Mouse (Mus musculus): ENCODE measurements around the gene Trit1. TPM values are rescaled to one million over a fixed set of nuclear protein-coding genes. Genes with fewer than 3 reads are reported as not detected.
"Not testable (repeated sequence)": the region's sequence is repeated elsewhere in the genome, so short reads cannot be mapped to it uniquely, and the experiment has no call there.

The Trit1 gene
- polyA plus RNA-seq, 1 experiment from 2014 or later, result 18.1 TPM

DNA sequence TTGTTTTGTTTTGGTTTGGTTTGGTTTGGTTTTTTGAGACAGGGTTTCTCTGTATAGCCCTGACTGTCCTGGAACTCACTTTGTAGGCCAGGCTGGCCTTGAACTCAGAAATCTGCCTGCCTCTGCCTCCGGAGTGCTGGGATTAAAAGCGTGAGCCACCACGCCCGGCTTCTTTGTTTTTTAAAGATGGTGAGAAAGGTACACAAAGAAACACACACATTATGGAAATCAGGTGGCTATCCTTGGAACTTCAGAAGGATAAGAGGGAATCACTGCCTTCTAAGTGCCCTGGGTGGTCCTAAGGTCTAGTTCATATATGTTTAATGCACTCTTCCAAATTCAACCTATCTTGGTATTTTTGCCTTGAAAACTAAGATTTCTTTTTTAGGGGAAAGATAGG is 3.9 kb upstream of the Trit1 start:
- H3K9me3 ChIP-seq (ENCODE audit: low read length); H3K36me3 ChIP-seq (ENCODE audit: insufficient read depth, low read length); H3K4me1 ChIP-seq (ENCODE audit: insufficient read depth, low read length); ATAC-seq (ENCODE audit: low FRiP score, low TSS enrichment); H3K27me3 ChIP-seq (ENCODE audit: insufficient read depth, low read length); H3K27ac ChIP-seq (ENCODE audit: low read length); H3K4me2 ChIP-seq (replicated peaks; ENCODE audit: low read depth, low read length); H3K9ac ChIP-seq (replicated peaks; ENCODE audit: low read length); H3K4me3 ChIP-seq (ENCODE audit: low read length): not testable (repeated sequence)
- 85% methylated on average over 4 of the region's 4 CpGs for WGBS

DNA sequence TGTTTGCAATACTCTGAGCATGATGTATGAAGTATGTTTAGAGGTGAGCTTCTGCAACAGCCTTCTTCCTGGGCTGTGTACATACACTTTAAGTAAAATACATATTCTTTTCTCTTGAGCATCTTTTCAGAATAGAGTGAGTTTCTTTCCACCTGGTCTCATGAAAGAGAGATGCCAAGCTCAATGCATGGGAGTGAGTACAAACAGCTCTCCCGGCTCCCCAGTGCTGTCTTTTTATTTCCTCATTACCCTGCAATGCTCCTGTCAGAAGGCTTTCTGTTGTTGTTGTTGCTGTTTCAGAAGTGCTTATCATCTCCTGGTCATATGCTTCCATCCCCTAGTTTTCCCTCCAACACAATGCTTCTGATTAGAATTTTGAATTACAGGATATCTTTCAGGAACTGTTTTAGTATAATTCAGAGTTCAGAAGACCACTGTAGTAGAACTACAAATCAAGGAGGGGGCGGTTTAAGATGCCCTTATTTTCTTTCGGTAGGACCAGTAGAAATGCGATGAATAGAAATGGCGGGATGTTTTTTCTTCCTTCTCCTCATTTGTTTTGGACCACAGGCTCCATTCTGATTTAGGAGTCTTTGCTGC is 3.0 kb upstream of the Trit1 start:
- 53% methylated on average over 5 of the region's 5 CpGs for WGBS
- Histone ChIP-seq H3K9me3 (ENCODE audit: low read length) (no peaks in the 10 kb centered on the region), H3K4me3 (ENCODE audit: low read length) (no peak overlapping the region), H3K27ac (ENCODE audit: low read length) (no peak overlapping the region), H3K36me3 (ENCODE audit: insufficient read depth, low read length) (no peaks in the 10 kb centered on the region), H3K4me2 (replicated peaks; ENCODE audit: low read depth, low read length) (no peak overlapping the region), H3K4me1 (ENCODE audit: insufficient read depth, low read length) (peaks cover 18% of the 10 kb centered on the region), H3K9ac (replicated peaks; ENCODE audit: low read length) (no peak overlapping the region), H3K27me3 (ENCODE audit: insufficient read depth, low read length) (no peaks in the 10 kb centered on the region)
- ATAC-seq (ENCODE audit: low FRiP score, low TSS enrichment), result no peak

DNA sequence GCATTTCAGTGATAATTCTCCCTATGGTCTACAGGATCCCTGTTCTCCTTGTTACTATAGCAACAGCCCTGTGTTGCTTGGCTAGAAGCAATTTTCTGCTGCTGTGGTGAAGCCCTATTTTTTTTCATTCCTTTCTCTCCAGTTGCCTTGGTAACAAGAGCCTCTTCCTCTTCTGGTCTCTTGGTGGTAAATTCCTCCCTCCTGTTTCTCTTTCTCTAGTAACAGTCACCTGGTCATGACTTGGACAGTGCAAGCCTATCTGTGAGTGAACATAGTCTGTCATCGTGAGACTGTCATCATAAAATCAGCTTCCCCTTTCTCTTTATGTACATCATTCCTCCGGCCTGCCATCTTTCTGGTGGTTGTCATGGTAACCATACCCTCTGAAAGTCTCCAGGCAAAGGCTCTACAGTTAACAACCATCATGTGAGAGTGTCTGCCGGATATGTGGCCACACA is 2.4 kb upstream of the Trit1 start:
- Histone ChIP-seq H3K27ac (ENCODE audit: low read length) (no peak overlapping the region), H3K4me1 (ENCODE audit: insufficient read depth, low read length) (peaks cover 20% of the 10 kb centered on the region), H3K36me3 (ENCODE audit: insufficient read depth, low read length) (no peaks in the 10 kb centered on the region), H3K9ac (replicated peaks; ENCODE audit: low read length) (no peak overlapping the region), H3K27me3 (ENCODE audit: insufficient read depth, low read length) (no peaks in the 10 kb centered on the region), H3K4me2 (replicated peaks; ENCODE audit: low read depth, low read length) (no peak overlapping the region), H3K9me3 (ENCODE audit: low read length) (no peaks in the 10 kb centered on the region), H3K4me3 (ENCODE audit: low read length) (no peak overlapping the region)
- WGBS, result 67% methylated on average over 3 of the region's 3 CpGs
- no peak for ATAC-seq (ENCODE audit: low FRiP score, low TSS enrichment)

DNA sequence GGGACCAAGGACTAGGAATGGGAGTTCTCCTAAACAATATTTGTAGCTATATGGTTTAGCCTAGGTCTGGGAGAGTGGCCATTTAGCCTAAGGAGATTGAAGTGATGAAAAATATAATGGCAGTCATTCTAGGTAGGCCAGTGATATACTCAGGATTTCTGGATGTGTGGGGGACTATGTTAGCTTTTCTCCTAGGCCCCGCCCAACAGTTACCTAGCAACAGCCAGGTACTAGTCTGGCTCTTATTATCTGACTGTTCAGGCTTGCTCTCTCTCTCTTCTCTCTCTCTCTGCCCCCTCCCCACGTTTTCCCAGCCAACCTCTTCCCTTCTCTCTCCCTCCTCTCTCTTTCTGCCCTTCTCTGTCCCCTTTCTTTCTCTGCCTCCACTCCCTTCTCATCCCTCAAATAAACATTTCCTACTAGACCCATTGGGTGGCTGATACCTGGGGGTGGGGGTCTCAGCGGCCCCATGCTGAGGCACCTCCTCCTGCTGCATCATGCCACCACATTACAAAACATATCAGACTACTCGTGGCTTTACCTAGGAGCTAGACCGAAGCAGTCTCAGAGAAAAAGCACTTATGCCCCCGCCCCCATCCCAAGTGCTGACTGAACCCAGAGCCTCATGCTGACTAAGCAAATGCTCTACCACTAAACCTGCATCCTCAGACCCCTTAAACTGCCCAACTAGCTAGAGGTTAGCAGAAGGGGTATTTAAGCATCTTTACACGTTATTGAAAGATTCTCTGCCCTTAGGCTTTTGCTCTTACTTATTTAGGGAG is 1.7 kb upstream of the Trit1 start:
- Histone ChIP-seq H3K27ac (ENCODE audit: low read length) (no peak overlapping the region), H3K4me2 (replicated peaks; ENCODE audit: low read depth, low read length) (no peak overlapping the region), H3K9me3 (ENCODE audit: low read length) (no peaks in the 10 kb centered on the region), H3K9ac (replicated peaks; ENCODE audit: low read length) (no peak overlapping the region), H3K4me3 (ENCODE audit: low read length) (no peak overlapping the region), H3K4me1 (ENCODE audit: insufficient read depth, low read length) (peaks cover 22% of the 10 kb centered on the region), H3K27me3 (ENCODE audit: insufficient read depth, low read length) (no peaks in the 10 kb centered on the region), H3K36me3 (ENCODE audit: insufficient read depth, low read length) (peaks cover under 1% of the 10 kb centered on the region; the same call in 1 of the 2 replicates)
- WGBS, result 53% methylated on average over 7 of the region's 7 CpGs
- ATAC-seq (ENCODE audit: low FRiP score, low TSS enrichment), result no peak

DNA sequence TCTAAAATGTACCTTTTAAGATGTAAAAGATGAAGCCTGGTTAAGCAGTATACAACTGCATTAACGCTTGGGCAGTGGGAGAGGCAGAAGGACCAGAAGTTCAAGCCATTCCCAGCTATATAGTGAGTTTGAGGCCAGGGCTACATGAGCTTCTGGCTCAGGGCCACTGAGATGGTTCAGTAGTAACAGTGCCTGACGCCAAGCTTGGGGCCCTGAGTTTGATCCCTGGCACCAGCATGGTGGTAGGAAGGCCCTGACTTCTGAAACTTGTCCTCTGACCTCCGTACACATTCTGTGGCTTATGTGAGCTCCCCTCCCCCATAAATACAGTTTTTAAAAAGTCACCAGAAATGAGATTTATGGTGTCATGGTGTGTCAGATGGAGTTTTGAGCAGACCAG is 5.2 kb downstream of the Trit1 start:
- no peaks in the 10 kb centered on the region for H3K9me3 ChIP-seq (ENCODE audit: low read length)
- no peak overlapping the region for H3K4me2 ChIP-seq (replicated peaks; ENCODE audit: low read depth, low read length)
- no peak overlapping the region for H3K9ac ChIP-seq (replicated peaks; ENCODE audit: low read length)
- no peak for ATAC-seq (ENCODE audit: low FRiP score, low TSS enrichment)
- no peak overlapping the region for H3K27ac ChIP-seq (ENCODE audit: low read length)
- H3K27me3 ChIP-seq (ENCODE audit: insufficient read depth, low read length), result no peaks in the 10 kb centered on the region
- WGBS, result 86% methylated on average over 3 of the region's 3 CpGs
- no peak overlapping the region for H3K4me3 ChIP-seq (ENCODE audit: low read length)
- peaks cover 21% of the 10 kb centered on the region for H3K36me3 ChIP-seq (ENCODE audit: insufficient read depth, low read length)
- H3K4me1 ChIP-seq (ENCODE audit: insufficient read depth, low read length), result peaks cover 17% of the 10 kb centered on the region

DNA sequence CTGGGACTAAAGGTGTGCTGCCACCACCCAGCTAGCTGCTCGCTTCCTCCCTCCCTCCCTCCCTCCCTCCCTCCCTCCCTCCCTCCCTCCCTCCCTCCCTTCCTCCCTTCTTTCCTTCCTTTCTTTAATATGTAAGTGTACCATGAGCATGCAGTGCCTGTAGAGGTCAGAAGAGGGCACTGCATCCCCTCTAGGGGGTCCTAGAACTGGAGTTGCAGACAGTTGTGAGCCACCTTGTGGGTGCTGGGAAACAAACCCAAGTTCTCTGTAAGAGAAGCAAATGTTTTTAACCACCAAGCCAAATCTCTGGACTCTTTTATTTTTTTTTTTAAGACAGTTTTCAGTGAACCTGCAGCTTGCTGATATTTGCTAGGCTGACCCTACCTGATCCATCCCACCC is 6.5 kb downstream of the Trit1 start:
- Histone ChIP-seq H3K4me1 (ENCODE audit: insufficient read depth, low read length) (peaks cover 10% of the 10 kb centered on the region; the same call in 1 of the 2 replicates), H3K27me3 (ENCODE audit: insufficient read depth, low read length) (no peaks in the 10 kb centered on the region), H3K27ac (ENCODE audit: low read length) (no peak overlapping the region), H3K36me3 (ENCODE audit: insufficient read depth, low read length) (peaks cover 23% of the 10 kb centered on the region), H3K9me3 (ENCODE audit: low read length) (no peaks in the 10 kb centered on the region), H3K9ac (replicated peaks; ENCODE audit: low read length) (no peak overlapping the region), H3K4me2 (replicated peaks; ENCODE audit: low read depth, low read length) (no peak overlapping the region), H3K4me3 (ENCODE audit: low read length) (no peak overlapping the region)
- no peak for ATAC-seq (ENCODE audit: low FRiP score, low TSS enrichment)
- 100% methylated on average over 1 of the region's 1 CpGs for WGBS

DNA sequence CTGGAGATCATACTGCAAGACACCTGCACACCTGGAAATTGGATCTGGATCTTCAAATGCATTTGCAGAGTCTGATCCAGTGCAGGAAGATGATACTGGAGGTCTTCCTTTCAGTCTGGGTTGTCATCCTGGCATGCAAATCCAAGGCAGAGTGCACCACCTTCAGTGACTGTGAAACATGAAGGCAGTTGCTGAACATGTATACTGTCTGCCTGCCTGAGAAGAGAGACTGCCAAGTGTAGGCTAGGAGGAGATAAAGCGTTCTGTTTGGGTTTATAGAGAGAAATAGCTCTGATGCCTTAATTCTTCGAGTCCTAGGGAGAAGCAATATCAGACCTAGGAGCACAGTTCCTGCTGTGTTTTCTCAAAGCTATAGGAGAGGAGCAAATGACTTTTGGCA is 9.0 kb downstream of the Trit1 start:
- peaks cover 25% of the 10 kb centered on the region for H3K36me3 ChIP-seq (ENCODE audit: insufficient read depth, low read length)
- WGBS, result 88% methylated on average over 2 of the region's 2 CpGs

DNA sequence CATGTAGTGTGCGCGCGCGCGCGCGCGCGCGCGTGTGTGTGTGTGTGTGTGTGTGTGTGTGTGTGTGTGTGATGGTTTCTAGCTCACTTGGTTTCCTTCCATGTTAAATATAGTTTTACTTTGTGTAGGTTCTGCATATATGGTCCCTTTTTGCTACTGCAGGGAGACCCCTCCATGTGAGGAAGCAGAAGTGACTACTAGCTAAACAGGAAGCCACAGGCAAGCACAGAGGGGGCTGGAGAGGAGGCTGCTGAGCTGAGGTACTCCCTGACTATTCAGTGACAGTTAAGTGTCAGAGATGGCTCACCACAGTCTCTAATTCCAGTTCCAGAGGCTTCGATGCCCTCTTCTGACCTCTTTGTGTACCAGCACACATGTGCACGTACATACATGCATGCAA is 9.8 kb downstream of the Trit1 start:
- Histone ChIP-seq H3K27ac (ENCODE audit: low read length) (no peak overlapping the region), H3K36me3 (ENCODE audit: insufficient read depth, low read length) (peaks cover 25% of the 10 kb centered on the region), H3K9me3 (ENCODE audit: low read length) (no peaks in the 10 kb centered on the region), H3K4me3 (ENCODE audit: low read length) (no peak overlapping the region), H3K27me3 (ENCODE audit: insufficient read depth, low read length) (no peaks in the 10 kb centered on the region), H3K4me2 (replicated peaks; ENCODE audit: low read depth, low read length) (no peak overlapping the region), H3K9ac (replicated peaks; ENCODE audit: low read length) (no peak overlapping the region), H3K4me1 (ENCODE audit: insufficient read depth, low read length) (no peaks in the 10 kb centered on the region)
- 92% methylated on average over 13 of the region's 13 CpGs for WGBS
- no peak for ATAC-seq (ENCODE audit: low FRiP score, low TSS enrichment)

More for the DNA sequence above, 9.0 kb downstream of the Trit1 start:
- ATAC-seq (ENCODE audit: low FRiP score, low TSS enrichment), result no peak
- Histone ChIP-seq H3K4me1 (ENCODE audit: insufficient read depth, low read length) (no peaks in the 10 kb centered on the region), H3K27me3 (ENCODE audit: insufficient read depth, low read length) (no peaks in the 10 kb centered on the region), H3K27ac (ENCODE audit: low read length) (0 out of 2 replicates have a peak overlapping the region, but pooled peaks have one; percentile 11), H3K4me3 (ENCODE audit: low read length) (no peak overlapping the region), H3K4me2 (replicated peaks; ENCODE audit: low read depth, low read length) (no peak overlapping the region), H3K9ac (replicated peaks; ENCODE audit: low read length) (no peak overlapping the region), H3K9me3 (ENCODE audit: low read length) (no peaks in the 10 kb centered on the region)

DNA sequence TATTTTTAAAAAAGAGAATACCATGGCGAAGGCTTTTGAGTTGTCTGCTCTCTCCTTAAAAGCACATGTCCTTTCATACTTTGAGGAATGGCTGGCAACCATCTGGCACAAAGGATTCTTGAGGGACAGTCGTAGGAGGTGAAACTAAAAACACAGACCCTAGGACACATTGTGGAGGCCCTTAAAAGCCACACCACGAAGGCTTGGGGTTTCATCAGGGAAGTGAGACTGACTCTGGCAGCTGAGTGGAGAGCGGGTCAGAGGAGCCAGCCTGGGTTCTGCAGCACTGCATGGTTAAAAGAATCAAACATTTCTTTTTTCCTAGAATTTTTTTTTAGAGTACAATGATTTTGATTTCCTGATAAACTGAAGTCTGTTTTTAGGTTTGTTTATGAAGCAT is 10.2 kb downstream of the Trit1 start:
- H3K4me1 ChIP-seq (ENCODE audit: insufficient read depth, low read length), result no peaks in the 10 kb centered on the region
- H3K4me3 ChIP-seq (ENCODE audit: low read length), result no peak overlapping the region
- no peak for ATAC-seq (ENCODE audit: low FRiP score, low TSS enrichment)
- no peaks in the 10 kb centered on the region for H3K27me3 ChIP-seq (ENCODE audit: insufficient read depth, low read length)
- 87% methylated on average over 4 of the region's 4 CpGs for WGBS
- no peak overlapping the region for H3K4me2 ChIP-seq (replicated peaks; ENCODE audit: low read depth, low read length)
- H3K9me3 ChIP-seq (ENCODE audit: low read length), result no peaks in the 10 kb centered on the region
- peaks cover 27% of the 10 kb centered on the region for H3K36me3 ChIP-seq (ENCODE audit: insufficient read depth, low read length)
- H3K9ac ChIP-seq (replicated peaks; ENCODE audit: low read length), result no peak overlapping the region
- H3K27ac ChIP-seq (ENCODE audit: low read length), result no peak overlapping the region

DNA sequence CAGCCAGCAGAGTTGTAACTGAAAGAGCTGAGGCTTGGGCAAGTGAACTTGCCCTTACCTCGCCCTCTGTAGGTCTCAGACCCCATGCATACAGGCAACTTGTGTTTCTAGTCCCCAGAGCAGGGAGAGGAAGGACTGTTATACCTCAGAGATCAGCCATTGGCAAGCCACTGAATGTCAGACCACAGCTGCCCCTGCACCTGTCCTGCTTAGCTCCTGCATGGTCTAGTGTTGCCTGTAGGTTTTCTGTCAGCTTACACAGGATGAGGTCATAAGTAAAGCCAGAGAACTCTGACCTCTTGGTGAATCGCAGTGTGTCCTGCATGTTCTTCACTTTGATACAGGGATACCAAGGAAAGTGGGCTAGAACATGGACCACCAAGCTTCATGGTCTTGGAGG is 18.4 kb downstream of the Trit1 start:
- Histone ChIP-seq H3K4me1 (ENCODE audit: insufficient read depth, low read length) (no peaks in the 10 kb centered on the region), H3K4me3 (ENCODE audit: low read length) (no peak overlapping the region), H3K9ac (replicated peaks; ENCODE audit: low read length) (no peak overlapping the region), H3K9me3 (ENCODE audit: low read length) (no peaks in the 10 kb centered on the region), H3K27ac (ENCODE audit: low read length) (no peak overlapping the region), H3K4me2 (replicated peaks; ENCODE audit: low read depth, low read length) (no peak overlapping the region), H3K36me3 (ENCODE audit: insufficient read depth, low read length) (peaks cover 27% of the 10 kb centered on the region), H3K27me3 (ENCODE audit: insufficient read depth, low read length) (no peaks in the 10 kb centered on the region)
- 93% methylated on average over 2 of the region's 2 CpGs for WGBS
- ATAC-seq (ENCODE audit: low FRiP score, low TSS enrichment), result no peak
